Mouse (Mus musculus) cerebellum, adult 2 months (tissue): ENCODE measurements around the gene Cd9.

ENCODE experiments used
- CTCF ChIP-seq: fragments of 200-500 bp; IDR thresholded peaks from 2 replicates; pipeline ENCODE4 v1.5.1; 2011; ENCODE audit warnings: low read depth, mild to moderate bottlenecking, control low read depth, low read length, moderate library complexity, borderline replicate concordance; ENCODE audit not compliant: insufficient read depth
- POLR2A ChIP-seq: fragments of 200-500 bp; IDR thresholded peaks from 2 replicates; pipeline ENCODE4 v1.6.1; 2011; ENCODE audit warnings: low read length, control low read depth, borderline replicate concordance; ENCODE audit not compliant: insufficient read depth

GRCm38 (mm10) chr6:125461788-125462187 lies 32.8 kb downstream of the Cd9 start:
- TF ChIP-seq CTCF: no peak
- no peak for TF ChIP-seq POLR2A
